Mouse (Mus musculus): ENCODE results near the gene Cldn34b4. TPM values are rescaled to one million over a fixed set of nuclear protein-coding genes. Genes with fewer than 3 reads are reported as not detected.

Cldn34b4 gene
- not detected for total RNA-seq (2023)

GRCm38 (mm10) chrX:76393050-76393449, at the start of gene Cldn34b4:
Gene Cldn34b4 (plus strand): TSS chrX:76393350.

Other genes starting within 250 kb of the Cldn34b4 start
- not detected for gene Cldn34b3, start 129.0 kb upstream of the Cldn34b4 start, total RNA-seq (2023)
- not detected for gene Cldn34d, start 209.6 kb downstream of the Cldn34b4 start, total RNA-seq (2023)